Mouse (Mus musculus) spleen, postnatal 4 days (tissue): ENCODE data around the gene P2ry2.

Source experiments
- DNase-seq, 2 experiments: peaks; one replicate each; pipeline ENCODE4 v3.0.0; 2022; ENCODE audit warnings: low spot score in 2 of 2

Gene P2ry2

DNA sequence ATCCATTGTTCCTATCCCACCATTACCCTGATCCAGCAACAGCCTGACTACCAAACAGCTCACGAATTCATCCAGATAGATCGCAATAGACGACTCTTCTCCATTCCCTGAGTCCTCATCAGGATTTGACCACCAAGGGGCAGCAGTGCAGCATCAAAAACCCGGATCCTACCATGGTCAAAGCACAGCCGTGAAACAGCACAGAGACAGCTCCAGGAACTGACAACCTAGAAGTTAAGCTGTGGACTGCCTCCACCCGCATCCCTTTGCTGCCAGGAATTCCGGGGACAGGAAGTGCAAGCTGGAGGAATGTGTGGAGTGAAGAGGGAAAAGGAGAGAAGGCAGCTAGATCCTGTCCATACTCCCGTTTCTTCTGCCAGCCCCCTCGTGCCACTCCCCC is 24.6 kb downstream of the P2ry2 start:
- DNase-seq = peak; percentile 55 to 73

- no peak for DNase-seq
These were observed 27.9 kb downstream of the P2ry2 start for GRCm38 (mm10) chr7:100984452-100985395.

- no peak for DNase-seq
These were observed 33.5 kb downstream of the P2ry2 start for GRCm38 (mm10) chr7:100979175-100979574.

- no peak for DNase-seq
These were observed 34.5 kb downstream of the P2ry2 start for GRCm38 (mm10) chr7:100978171-100978570.

DNA sequence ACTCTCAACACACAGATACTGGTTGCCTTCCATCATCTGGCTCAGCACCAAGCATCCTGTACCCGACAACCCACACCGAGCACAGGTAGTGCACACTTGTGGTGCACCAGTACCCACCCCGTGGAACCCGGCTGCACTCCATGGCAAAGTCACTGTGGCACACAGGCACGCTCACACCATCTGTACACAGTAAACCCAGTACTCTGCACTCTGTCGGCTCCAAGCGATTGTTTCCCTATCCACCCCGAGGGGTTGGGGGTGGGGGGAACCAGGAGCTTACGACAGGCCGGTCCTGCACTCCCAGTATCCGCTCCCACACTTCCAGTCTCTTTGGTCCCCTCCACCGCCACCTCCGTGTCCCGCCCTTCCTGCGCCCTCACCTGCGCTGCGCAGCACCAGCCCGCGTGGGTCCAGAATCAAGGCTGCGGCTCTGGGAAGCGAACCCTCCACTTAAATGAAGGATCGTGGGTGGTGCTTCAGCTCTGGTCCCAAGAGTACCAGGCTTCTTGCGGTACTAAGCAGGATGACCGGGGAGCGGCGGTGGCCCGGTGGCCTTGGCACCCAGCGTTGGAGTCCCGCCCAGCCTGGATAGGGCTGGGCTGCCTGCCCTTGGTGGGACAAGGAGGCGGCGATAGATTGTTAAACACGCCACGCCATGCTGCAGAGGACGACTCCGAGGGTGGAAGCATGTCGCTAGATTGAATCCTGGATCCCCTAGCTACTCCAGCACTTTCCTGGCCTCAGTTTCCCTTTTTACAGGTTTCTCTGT is 38.3 kb downstream of the P2ry2 start, which contains the start of gene P2ry6:
P2ry6 (minus strand) TSS at position 515 of the 769 bp plus-strand sequence.
- no peak for DNase-seq

DNA sequence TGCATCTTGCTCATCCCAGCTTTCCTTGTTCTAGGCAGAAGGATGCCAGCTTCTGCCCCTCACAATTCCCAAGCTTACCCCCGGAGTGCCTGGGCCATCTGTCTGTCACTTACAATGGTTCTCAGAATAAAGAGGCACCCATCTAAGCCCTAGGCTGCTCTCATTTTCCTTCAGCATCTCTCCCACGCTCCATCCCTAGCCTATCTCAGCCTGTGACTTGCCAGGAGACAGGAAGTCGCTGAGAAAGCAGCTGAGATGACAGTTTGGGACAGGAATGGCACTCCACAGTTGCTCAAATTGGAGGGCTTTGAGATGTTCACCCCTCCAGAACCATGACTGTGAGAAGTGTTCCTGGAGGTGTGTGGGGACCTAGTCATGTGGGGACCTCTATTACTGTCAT is 39.8 kb downstream of the P2ry2 start:
- no peak for DNase-seq

GRCm38 (mm10) chr7:100968874-100969659 is 43.6 kb downstream of the P2ry2 start:
- DNase-seq = no peak

DNA sequence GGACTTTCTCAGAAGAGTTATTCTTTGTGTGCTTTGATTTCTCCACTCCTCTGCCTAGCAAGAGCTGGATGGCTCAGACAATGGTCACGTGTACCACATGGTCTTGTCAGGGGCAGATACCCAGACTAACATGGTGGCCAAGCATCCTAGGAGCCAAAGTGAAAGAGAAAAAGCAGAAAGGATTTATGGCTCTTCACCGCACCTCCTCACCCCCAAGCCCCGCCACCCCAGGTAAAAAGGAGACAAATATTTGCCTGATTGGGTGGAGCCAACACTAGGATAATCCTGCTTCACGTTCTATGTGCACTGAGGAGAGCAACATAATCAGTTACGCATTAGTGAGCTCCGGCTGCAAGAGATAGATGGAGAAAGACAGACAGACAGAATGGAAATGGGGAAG is 44.3 kb downstream of the P2ry2 start:
- DNase-seq = no peak

- no peak for DNase-seq
These were observed 44.8 kb downstream of the P2ry2 start for GRCm38 (mm10) chr7:100967850-100968249.

GRCm38 (mm10) chr7:100966014-100966413 is 46.7 kb downstream of the P2ry2 start:
- no peak for DNase-seq

GRCm38 (mm10) chr7:100965079-100965478 is 47.6 kb downstream of the P2ry2 start:
- DNase-seq = no peak

GRCm38 (mm10) chr7:100964242-100964641 is 48.4 kb downstream of the P2ry2 start:
- no peak for DNase-seq

DNA sequence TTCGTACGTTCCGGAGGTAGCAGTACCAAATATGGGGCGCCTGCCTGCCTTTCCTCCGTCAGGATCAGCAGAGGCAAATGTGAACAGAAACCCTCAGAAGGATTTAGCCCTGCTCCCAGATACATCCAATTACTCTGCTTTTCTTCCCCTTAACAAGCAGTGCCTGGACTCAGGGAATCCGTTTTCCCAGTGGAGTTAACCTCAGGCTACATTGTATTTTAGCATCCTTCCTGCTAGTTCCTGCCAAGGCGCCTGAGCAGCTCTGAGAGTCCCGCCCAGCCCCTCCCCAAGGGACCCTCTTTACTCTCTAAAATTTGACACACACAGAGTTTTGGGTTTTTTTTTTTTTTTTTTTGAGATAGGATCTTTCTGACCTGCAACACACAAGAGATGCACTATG is 49.3 kb downstream of the P2ry2 start:
- DNase-seq = no peak

DNA sequence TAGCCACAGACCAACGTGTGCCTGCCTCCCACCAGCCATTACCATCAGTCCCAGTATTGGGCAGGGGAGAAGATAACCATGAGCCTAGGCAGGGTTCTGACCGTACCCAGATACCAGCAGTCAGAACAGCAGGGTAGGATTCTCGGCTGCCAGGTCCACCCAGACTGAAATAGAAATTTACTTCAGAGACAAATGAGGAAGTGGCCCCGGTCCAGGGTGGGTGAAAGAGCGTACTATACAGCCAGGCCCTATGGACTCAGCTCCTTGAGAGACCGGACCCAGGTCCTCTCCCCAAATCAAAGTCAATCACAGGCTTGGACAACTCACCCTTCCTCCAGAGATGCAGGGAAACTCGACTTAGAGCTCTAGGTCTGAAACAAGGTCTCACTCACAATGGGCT is 51.5 kb downstream of the P2ry2 start:
- no peak for DNase-seq

DNA sequence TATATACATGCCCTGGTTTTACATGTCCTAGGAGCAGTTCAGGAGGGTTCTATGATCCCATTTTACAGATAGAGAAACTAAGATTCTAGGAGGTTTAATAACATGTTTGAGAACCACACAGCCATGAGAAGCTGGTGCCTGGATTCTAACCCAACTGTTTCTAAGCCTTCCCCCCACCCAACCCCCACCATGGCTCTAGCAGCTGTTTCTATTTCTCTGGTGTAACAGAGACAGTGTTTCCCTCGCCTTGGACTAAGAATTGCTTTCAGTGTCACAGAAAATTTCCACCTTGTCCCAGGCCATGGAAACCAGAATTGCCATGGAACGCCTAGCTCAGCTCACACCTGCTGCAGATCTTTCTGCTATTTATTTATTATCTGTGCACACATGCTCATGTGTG is 52.2 kb downstream of the P2ry2 start:
- DNase-seq = no peak

DNA sequence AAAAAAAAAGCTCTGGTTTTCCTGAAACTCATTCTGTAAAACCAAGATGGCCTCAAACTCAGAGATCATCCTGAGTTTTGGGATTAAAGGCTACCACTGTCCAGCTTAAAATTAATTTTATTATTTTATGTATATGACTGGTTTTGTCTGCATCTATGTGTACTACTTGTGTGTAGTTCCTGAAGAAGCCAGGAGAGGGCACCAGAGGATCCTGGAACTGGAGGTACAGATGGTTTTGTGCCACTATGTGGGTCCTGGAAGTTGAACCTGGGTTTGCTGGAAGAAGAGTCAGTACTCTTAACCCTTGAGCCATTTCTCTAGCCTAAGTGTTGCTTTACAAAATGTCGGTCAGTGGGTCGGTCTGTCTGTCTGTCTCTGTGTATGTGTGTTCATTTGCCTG is 54.2 kb downstream of the P2ry2 start:
- no peak for DNase-seq

GRCm38 (mm10) chr7:100952686-100953085 is 60.0 kb downstream of the P2ry2 start:
- DNase-seq = no peak

DNA sequence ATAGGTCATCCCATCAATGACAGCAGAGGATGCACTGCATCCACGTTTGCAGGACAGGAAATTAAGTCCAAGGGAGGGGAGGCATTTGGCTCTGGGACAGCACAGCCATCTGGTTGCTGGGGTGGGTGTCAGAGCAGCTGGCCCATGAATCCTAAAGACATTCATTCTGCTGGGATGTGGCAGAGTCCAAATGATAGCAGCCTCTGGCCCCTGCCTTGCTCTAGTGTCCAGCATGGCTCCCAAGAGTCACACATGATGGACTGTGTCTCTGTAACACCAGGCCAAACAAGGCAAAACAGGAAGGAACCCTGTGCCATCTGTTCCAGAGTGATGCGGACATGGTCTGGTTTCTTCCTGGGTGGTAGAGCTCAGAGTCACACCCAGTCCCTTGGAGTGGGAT is 60.8 kb downstream of the P2ry2 start:
- DNase-seq = no peak

GRCm38 (mm10) chr7:100950481-100951010 is 62.1 kb downstream of the P2ry2 start:
- DNase-seq = peak in 1 of 2 experiments; percentile 45

DNA sequence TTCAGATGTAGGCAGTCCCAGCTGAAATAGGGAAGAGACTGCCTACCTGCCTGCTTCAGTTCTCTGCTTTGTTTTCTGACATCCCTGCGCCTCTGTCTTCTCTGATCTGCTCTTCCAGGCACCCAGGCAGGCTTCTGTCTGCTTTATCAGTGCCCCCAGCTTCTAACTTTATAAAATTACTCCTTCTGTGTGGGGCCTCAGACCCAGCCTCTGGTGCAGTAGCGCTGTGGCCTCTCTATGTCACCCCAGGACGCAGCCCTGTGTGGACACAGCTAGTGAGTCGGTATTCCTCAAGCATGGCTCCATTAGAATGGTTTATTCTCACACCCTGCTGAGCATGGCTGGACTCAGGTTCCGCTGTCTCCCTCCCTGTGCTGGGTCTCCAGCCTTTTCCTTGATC is 62.6 kb downstream of the P2ry2 start:
- DNase-seq = no peak
